Mouse (Mus musculus) T-cell, adult 66 days (primary cell): ENCODE data around the gene Slc25a29. TPM values are rescaled to one million over a fixed set of nuclear protein-coding genes. Genes with fewer than 3 reads are reported as not detected.

Experiments used
- total RNA-seq, 2 experiments: library from RNA; stranded (reverse); gene quantifications; 3 replicates in 1 of 2; 4 replicates in 1 of 2; pipeline ENCODE4 v1.2.4; 2023

Slc25a29 gene
- total RNA-seq, result 10 to 100 TPM in 1 of 2 experiments, 1 to 10 TPM in 1; 8.0 to 12.9 TPM

GRCm38 (mm10) chr12:108835840-108836409, at the start of gene Slc25a29, which contains the start of gene Slc25a47:
Gene Slc25a29 (minus strand): TSS chr12:108835883.
Gene Slc25a47 (plus strand): TSS chr12:108836046.

GRCm38 (mm10) chr12:108792546-108793452, 42.9 kb downstream of the Slc25a29 start, which contains the start of gene Yy1:
Gene Yy1 (plus strand): TSS chr12:108792973.

Other genes with a start within 250 kb of the Slc25a29 start
- not detected for gene Degs2, start 133.6 kb downstream of the Slc25a29 start, total RNA-seq
- gene Yy1, start 42.9 kb downstream of the Slc25a29 start, total RNA-seq, result 10 to 100 TPM; 82.4 to 96.5 TPM
- 1 to 10 TPM; 5.4 to 8.7 TPM for gene Slc25a47, start 163 bp upstream of the Slc25a29 start, total RNA-seq
- 10 to 100 TPM in 1 of 2 experiments, 1 to 10 TPM in 1; 7.4 to 12.0 TPM for gene Wdr25, start 57.7 kb upstream of the Slc25a29 start, total RNA-seq
- gene Wars, start 58.3 kb upstream of the Slc25a29 start, total RNA-seq, result 10 to 100 TPM; 37.8 to 45.1 TPM
- 1 to 10 TPM; 1.1 to 1.5 TPM for gene Begain, start 232.3 kb upstream of the Slc25a29 start, total RNA-seq